7 mouse cellular contexts compared by ENCODE assay signal in the genomic region with DNA sequence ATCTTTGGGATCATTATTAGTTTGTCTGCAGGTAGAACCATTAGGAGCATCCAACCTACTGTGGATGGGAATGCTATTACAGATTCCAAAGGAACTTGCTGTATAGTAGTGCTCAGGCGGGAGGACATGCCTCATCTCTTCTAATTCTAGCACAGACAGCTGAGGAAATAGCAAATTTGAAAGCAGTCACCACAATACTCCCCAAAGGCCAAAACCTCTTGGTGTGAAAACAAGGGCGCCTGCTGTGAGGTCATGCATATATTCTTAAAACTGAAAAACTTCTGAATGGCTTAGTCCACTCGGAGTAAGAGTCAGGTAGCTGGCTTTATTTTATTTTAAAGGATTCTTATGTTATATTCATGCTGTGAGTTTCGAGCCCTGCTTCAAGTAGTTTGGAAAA.
"Had no signal": no experiment of that assay in that cellular context is flagged by ENCODE, and none has a peak within 500 bp of the region (broad histone marks: within the 10 kb centered on the region; RNA-seq: fewer than 3 reads in every experiment).

No protein-coding gene starts in this region.

- DNase-seq: kidney, postnatal 25 days; layer of hippocampus, adult 9-11 months; liver, embryonic 13.5 days; lung, embryonic 14.5 days; retina, postnatal 1 day; right cerebral cortex, postnatal 25 days; thymus, postnatal 25 days had no signal
